Mouse (Mus musculus): Measurements from ENCODE around the gene Gnpat. TPM values are rescaled to one million over a fixed set of nuclear protein-coding genes. Genes with fewer than 3 reads are reported as not detected.

Gnpat gene
- 10 to 100 TPM; 63.3 to 82.2 TPM for polyA plus RNA-seq (2017; shearing (Covaris generic))

GRCm38 (mm10) chr8:124862321-124863162 is at the start of gene Gnpat, which contains the start of gene 2810004N23Rik:
Gnpat (plus strand) TSS chr8:124863033.
2810004N23Rik (minus strand) TSS chr8:124863120.

DNA sequence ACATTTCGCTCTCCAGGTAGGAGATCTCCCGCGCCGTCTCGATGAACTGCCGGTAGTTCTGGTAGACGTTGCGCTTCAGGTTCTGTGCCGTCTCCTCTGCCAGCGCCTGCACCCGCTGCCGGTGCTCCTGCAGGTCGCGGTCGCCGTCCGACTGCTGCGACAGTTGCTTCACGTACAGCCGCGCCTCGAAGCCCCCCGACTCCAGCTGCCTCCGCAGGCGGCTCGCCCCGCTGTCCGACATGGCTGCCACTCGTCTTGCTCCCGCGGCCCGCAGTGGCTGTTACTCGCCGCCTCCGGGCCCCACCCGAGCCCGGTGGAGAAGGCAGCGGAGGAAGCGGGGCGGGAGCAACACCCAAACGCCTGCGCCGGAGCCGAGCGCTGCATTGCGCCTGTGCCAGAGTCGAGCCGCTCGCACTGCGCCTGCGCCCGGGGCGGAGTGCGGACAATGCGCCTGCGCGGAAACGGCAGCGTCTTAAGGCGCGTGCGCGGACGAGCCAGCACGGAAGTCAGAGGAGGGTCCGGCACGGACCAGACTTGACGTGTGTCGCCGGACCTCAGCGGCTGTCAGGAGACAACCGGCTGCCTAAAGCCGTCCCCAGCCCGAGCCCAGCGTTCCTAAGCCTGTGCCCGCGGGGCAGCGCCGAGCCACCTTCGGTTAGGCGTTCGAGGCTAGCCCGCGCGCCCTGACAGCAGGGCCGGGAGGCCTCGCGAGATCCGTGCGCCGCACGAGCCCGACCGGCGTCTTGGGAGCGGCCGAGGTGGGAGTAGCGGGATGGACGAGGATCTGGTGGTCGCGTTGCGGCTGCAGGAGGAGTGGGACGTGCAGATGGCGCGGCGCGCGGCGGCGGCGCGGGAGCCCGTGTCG is 34.8 kb downstream of the Gnpat start, which contains the start of the genes Exoc8 and Sprtn:
Exoc8 (minus strand) TSS at position 320 of the 865 bp plus-strand sequence.
Sprtn (plus strand) TSS at position 501 of the 865 bp plus-strand sequence.

Other genes starting within 250 kb of the Gnpat start
- gene 2310022B05Rik, start 199.7 kb upstream of the Gnpat start, polyA plus RNA-seq (2017; shearing (Covaris generic)): 1 to 10 TPM; 4.2 to 5.5 TPM
- 100 to 1,000 TPM in 1 of 2 experiments, 10 to 100 TPM in 1; 82.3 to 109 TPM for gene Ttc13, start 141.1 kb upstream of the Gnpat start, polyA plus RNA-seq (2017; shearing (Covaris generic))
- 10 to 100 TPM; 11.5 to 30.2 TPM for gene Arv1, start 140.9 kb upstream of the Gnpat start, polyA plus RNA-seq (2017; shearing (Covaris generic))
- 10 to 100 TPM; 15.3 to 17.1 TPM for gene Fam89a, start 111.2 kb upstream of the Gnpat start, polyA plus RNA-seq (2017; shearing (Covaris generic))
- under 1 TPM in 1 of 2 experiments, not detected in 1; 0.10 TPM for gene Trim67, start 69.9 kb upstream of the Gnpat start, polyA plus RNA-seq (2017; shearing (Covaris generic))
- 10 to 100 TPM; 27.1 to 30.5 TPM for gene 2810004N23Rik, start 87 bp downstream of the Gnpat start, polyA plus RNA-seq (2017; shearing (Covaris generic))
- gene Exoc8, start 34.7 kb downstream of the Gnpat start, polyA plus RNA-seq (2017; shearing (Covaris generic)): 10 to 100 TPM in 1 of 2 experiments, 1 to 10 TPM in 1; 7.2 to 22.0 TPM
- gene Sprtn, start 34.9 kb downstream of the Gnpat start, polyA plus RNA-seq (2017; shearing (Covaris generic)): 1 to 10 TPM; 4.7 to 5.7 TPM
- gene Egln1, start 86.3 kb downstream of the Gnpat start, polyA plus RNA-seq (2017; shearing (Covaris generic)): 10 to 100 TPM; 47.7 to 61.2 TPM
- 100 to 1,000 TPM; 111 to 136 TPM for gene Tsnax, start 150.0 kb downstream of the Gnpat start, polyA plus RNA-seq (2017; shearing (Covaris generic))
- 1 to 10 TPM; 1.7 to 2.1 TPM for gene Disc1, start 191.2 kb downstream of the Gnpat start, polyA plus RNA-seq (2017; shearing (Covaris generic))